Mouse (Mus musculus) CH12.LX (cell line): Measurements from ENCODE around the gene Bend6. TPM values are rescaled to one million over a fixed set of nuclear protein-coding genes. Genes with fewer than 3 reads are reported as not detected.

Experiments
- DNase-seq: peaks from one replicate; pipeline ENCODE4 v3.0.0-alpha.2; 2013; ENCODE audit errors: extremely low read depth
- H3K27ac ChIP-seq: 2 replicates; pipeline ENCODE4 v1.5.1; 2012; ENCODE audit warnings: low read depth, mild to moderate bottlenecking, control low read depth, moderate library complexity; ENCODE audit not compliant: insufficient read depth
- H3K27me3 ChIP-seq: replicated peaks from 2 replicates; pipeline ENCODE3; 2012; ENCODE audit warnings: inconsistent platforms
- H3K36me3 ChIP-seq, 2 experiments: replicated peaks in 1 of 2; 2 replicates each; pipeline versions ENCODE3 to v1.6.1; 2012; ENCODE audit warnings: inconsistent platforms in 1 of 2, low read length in 1 of 2, mild to moderate bottlenecking in 1 of 2, mixed read lengths in 1 of 2, moderate library complexity in 1 of 2; ENCODE audit not compliant: control insufficient read depth in 1 of 2, insufficient read depth in 1 of 2
- H3K4me1 ChIP-seq, 2 experiments: 2 replicates each; pipeline ENCODE4 v1.6.1; 2012; ENCODE audit warnings: inconsistent platforms in 1 of 2, moderate library complexity in 1 of 2; ENCODE audit not compliant: insufficient read depth in 2 of 2, control insufficient read depth in 1 of 2
- H3K4me2 ChIP-seq: 2 replicates; pipeline ENCODE4 v1.6.1; 2012; ENCODE audit warnings: low read depth, mild to moderate bottlenecking, control low read depth; ENCODE audit not compliant: poor library complexity, insufficient read depth, severe bottlenecking
- H3K4me3 ChIP-seq, 3 experiments: fragments of 150-350 bp in 1 of 3; sonication (generic) in 1 of 3; replicated peaks in 1 of 3; 2 replicates each; pipeline versions ENCODE3 to v1.5.1; 2011 to 2012; ENCODE audit warnings: low read depth in 2 of 3, low read length in 2 of 3, mild to moderate bottlenecking in 2 of 3, moderate library complexity in 2 of 3, control low read depth in 1 of 3, improper control_type of control experiment in 1 of 3, inconsistent platforms in 1 of 3, mixed read lengths in 1 of 3; ENCODE audit not compliant: poor library complexity in 1 of 3
- H3K79me2 ChIP-seq: replicated peaks from 2 replicates; pipeline ENCODE4 v1.6.1; 2012; ENCODE audit warnings: mild to moderate bottlenecking, moderate library complexity; ENCODE audit not compliant: control insufficient read depth, poor library complexity, insufficient read depth, severe bottlenecking; ENCODE audit errors: extremely low read depth
- H3K9ac ChIP-seq: 2 replicates; pipeline ENCODE4 v1.6.1; 2012; ENCODE audit warnings: low read depth, mild to moderate bottlenecking, control low read depth, moderate library complexity; ENCODE audit not compliant: insufficient read depth
- H3K9me3 ChIP-seq: replicated peaks from 2 replicates; pipeline ENCODE3; 2012; ENCODE audit warnings: low read length, inconsistent platforms, mixed read lengths
- ETS1 ChIP-seq: conservative IDR thresholded peaks from 2 replicates; pipeline ENCODE4 v1.6.1; 2012; ENCODE audit warnings: low read depth, mild to moderate bottlenecking, inconsistent platforms, low read length, improper control_type of control experiment, moderate library complexity
- IRF4 ChIP-seq: IDR thresholded peaks from 2 replicates; pipeline ENCODE4 v1.6.1; 2014; ENCODE audit warnings: low read depth, mild to moderate bottlenecking, inconsistent platforms, low read length, improper control_type of control experiment
- MAX ChIP-seq: IDR thresholded peaks from 2 replicates; pipeline ENCODE4 v1.6.1; 2011; ENCODE audit warnings: low read length, improper control_type of control experiment
- MAZ ChIP-seq: IDR thresholded peaks from 2 replicates; pipeline ENCODE4 v1.6.1; 2012; ENCODE audit warnings: low read depth, mild to moderate bottlenecking, inconsistent platforms, low read length, improper control_type of control experiment, moderate library complexity
- NRF1 ChIP-seq: IDR thresholded peaks from 2 replicates; pipeline ENCODE4 v1.6.1; 2014; ENCODE audit warnings: low read depth, mild to moderate bottlenecking, inconsistent platforms, low read length, improper control_type of control experiment, moderate library complexity
- POLR2AphosphoS2 ChIP-seq: IDR thresholded peaks from 2 replicates; pipeline ENCODE4 v1.6.1; 2011; ENCODE audit warnings: low read depth, low read length, improper control_type of control experiment
- RCOR1 ChIP-seq: conservative IDR thresholded peaks from 2 replicates; pipeline ENCODE4 v1.6.1; 2012; ENCODE audit warnings: low read depth, mild to moderate bottlenecking, inconsistent platforms, low read length, improper control_type of control experiment
- SIN3A ChIP-seq: IDR thresholded peaks from 2 replicates; pipeline ENCODE4 v1.6.1; 2012; ENCODE audit warnings: low read length, improper control_type of control experiment, inconsistent platforms
- UBTF ChIP-seq: IDR thresholded peaks from 2 replicates; pipeline ENCODE4 v1.6.1; 2012; ENCODE audit warnings: low read depth, mild to moderate bottlenecking, inconsistent platforms, low read length, improper control_type of control experiment, moderate library complexity
- USF1 ChIP-seq: IDR thresholded peaks from 2 replicates; pipeline ENCODE4 v1.6.1; 2014; ENCODE audit warnings: low read depth, mild to moderate bottlenecking, inconsistent platforms, low read length, improper control_type of control experiment
- ZKSCAN1 ChIP-seq: IDR thresholded peaks from 2 replicates; pipeline ENCODE4 v1.6.1; 2012; ENCODE audit warnings: low read depth, inconsistent platforms, low read length, improper control_type of control experiment, borderline replicate concordance
- ZNF384 ChIP-seq: IDR thresholded peaks from 2 replicates; pipeline ENCODE4 v1.6.1; 2012; ENCODE audit warnings: low read depth, low read length, improper control_type of control experiment, inconsistent platforms
- dilution Hi-C: fragments of 300-500 bp; cut with MboI; formaldehyde crosslinking; loops from 2 replicates; pipeline ENCODE4 v1.14.3; 2020; ENCODE audit warnings: low sequenced_read_pairs; ENCODE audit not compliant: extremely low pct_unique_long_range_greater_than_20kb, extremely low pct_ligation_motif_present
- in situ Hi-C: fragments of 300-500 bp; cut with MboI; formaldehyde crosslinking; loops from 3 replicates; pipeline ENCODE4 v1.14.3; 2019; ENCODE audit warnings: low sequenced_read_pairs, low pct_ligation_motif_present, low pct_unique_long_range_greater_than_20kb, mixed read lengths
- polyA plus RNA-seq: library from polyadenylated mRNA; unstranded; fragments of >175 nt; gene quantifications from 2 replicates; pipeline ENCODE4 v1.2.1, GENCODE M21; 2012; ENCODE audit warnings: low read depth; ENCODE audit not compliant: insufficient read length
- total RNA-seq, 2 experiments: library from RNA; depleted of rRNA; stranded (reverse); fragments of 300-350 nt in 1 of 2; fragments of >200 nt in 1 of 2; gene quantifications; 2 replicates each; pipeline ENCODE4 v1.2.3; 2012 to 2014

Gene Bend6
- total and polyA plus RNA-seq, 3 experiments, result 1.4 to 3.4 (median 3.2) TPM

DNA sequence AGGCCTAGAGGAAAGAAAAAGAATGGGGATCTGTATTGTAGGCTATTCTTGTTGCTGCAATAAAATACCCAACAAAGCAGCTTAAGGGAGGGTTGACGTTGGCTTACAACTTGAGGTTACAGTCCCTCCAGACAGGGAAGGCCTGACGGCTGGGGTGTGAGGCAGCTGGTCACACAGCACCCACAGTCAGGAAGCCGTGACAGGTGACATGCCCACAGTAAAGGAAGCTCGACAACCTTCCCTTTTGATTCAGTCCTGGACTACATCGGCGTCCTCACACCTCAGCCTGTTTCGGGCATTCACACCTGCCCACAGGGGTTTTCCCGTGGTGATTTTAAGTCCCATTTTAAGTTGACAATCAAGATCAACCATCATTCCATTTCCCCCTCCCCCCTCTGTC is 35.0 kb upstream of the Bend6 start:
- H3K27ac ChIP-seq, result no peak overlapping the region
- DNase-seq, result peak; percentile 16
- TF ChIP-seq ZKSCAN1 (no peak), NRF1 (no peak), RCOR1 (no peak), IRF4 (no peak), ZNF384 (0 out of 2 replicates have a peak, but pooled peaks have one; percentile 29)
- TF ChIP-seq, all 38 proteins: peak for 1
- Histone ChIP-seq H3K9ac (no peak overlapping the region), H3K79me2 (no peaks in the 10 kb centered on the region), H3K36me3 (peaks cover 0 to 8% of the 10 kb centered on the region in 2 experiments), H3K4me3 (no peak overlapping the region), H3K4me2 (no peak overlapping the region), H3K9me3 (peaks cover 2% of the 10 kb centered on the region), H3K27me3 (no peaks in the 10 kb centered on the region), H3K4me1 (peaks cover 7 to 16% of the 10 kb centered on the region in 2 experiments; a peak in 3 of 4 replicates)
- in situ Hi-C loops, result no loop called here
- dilution Hi-C loops, result no loop called here

DNA sequence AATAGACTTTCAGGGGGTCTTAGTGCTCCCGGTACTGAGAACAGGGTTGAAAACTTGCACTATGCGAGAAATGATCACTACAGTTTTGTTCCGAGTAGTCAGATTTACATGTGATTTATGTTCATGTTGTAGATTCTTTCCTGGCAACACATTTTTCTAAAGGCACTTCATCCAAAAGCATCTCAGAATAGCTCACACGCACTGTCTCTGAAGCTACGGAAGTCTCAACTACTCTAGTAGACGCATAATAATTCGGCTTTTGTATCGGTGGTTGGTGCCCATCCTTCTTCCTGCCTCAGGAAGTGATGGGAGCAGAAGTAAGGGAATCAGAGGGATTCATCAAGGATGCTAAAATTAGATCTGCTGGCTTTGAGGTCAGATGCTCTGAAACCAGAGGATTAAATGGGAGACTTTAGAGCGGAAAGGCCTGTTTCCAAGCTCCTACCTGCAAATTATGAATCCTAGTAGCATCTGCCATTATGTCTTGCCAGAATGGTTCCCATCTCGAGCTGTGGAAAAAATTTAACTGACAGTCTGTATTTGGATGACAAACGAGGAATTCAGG is 32.8 kb upstream of the Bend6 start:
- Histone ChIP-seq H3K79me2 (no peaks in the 10 kb centered on the region), H3K9ac (no peak overlapping the region), H3K4me2 (no peak overlapping the region), H3K4me3 (no peak overlapping the region), H3K9me3 (peaks cover 2% of the 10 kb centered on the region), H3K27ac (no peak overlapping the region), H3K4me1 (peaks cover 7 to 20% of the 10 kb centered on the region in 2 experiments; a peak in 3 of 4 replicates), H3K36me3 (peaks cover 0 to 9% of the 10 kb centered on the region in 2 experiments), H3K27me3 (no peaks in the 10 kb centered on the region)
- no peak for TF ChIP-seq MAX
- TF ChIP-seq ETS1, result no peak
- no peak for TF ChIP-seq USF1
- TF ChIP-seq MAZ, result no peak
- no peak for TF ChIP-seq SIN3A
- no peak for TF ChIP-seq UBTF
- no peak for TF ChIP-seq NRF1
- in situ Hi-C loops, result no loop called here
- dilution Hi-C loops, result no loop called here
- DNase-seq, result no peak

DNA sequence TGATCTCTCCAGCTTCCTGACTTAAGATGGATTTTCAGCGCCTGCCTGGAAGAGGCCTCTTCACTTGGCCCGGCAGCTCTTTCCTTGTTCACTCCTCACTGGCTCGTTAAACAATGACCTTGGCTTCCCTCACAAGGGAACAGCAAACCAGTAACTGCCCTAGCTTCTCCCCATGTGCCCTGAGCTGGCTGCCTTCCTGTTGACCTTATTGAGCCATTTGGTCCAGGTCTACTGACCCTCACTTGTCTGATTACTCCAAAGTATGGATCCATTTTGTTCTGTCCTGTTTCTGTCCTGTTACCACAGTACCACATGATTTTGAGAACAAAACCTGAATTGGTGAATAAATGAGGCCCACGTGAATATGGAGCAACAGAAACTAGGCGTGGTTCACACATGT is 32.2 kb upstream of the Bend6 start:
- H3K36me3 ChIP-seq, result peaks cover 0 to 9% of the 10 kb centered on the region in 2 experiments
- H3K4me3 ChIP-seq, result no peak overlapping the region
- H3K9ac ChIP-seq, result no peak overlapping the region
- peaks cover 2% of the 10 kb centered on the region for H3K9me3 ChIP-seq
- dilution Hi-C loops, result no loop called here
- H3K27ac ChIP-seq, result no peak overlapping the region
- no peaks in the 10 kb centered on the region for H3K79me2 ChIP-seq
- no peaks in the 10 kb centered on the region for H3K27me3 ChIP-seq
- no peak overlapping the region for H3K4me2 ChIP-seq
- H3K4me1 ChIP-seq, result peaks cover 7 to 22% of the 10 kb centered on the region in 2 experiments; a peak in 3 of 4 replicates
- TF ChIP-seq ZNF384 (no peak), POLR2AphosphoS2 (no peak), MAX (no peak)
- in situ Hi-C loops, result no loop called here
- no peak for DNase-seq
